Mouse (Mus musculus) urinary bladder, postnatal 36 days (tissue): ENCODE results near the gene Ccdc87.
A peak's percentile ranks its signal among the peaks of the same experiment; 100 is the strongest.
"Not testable (repeated sequence)": the region's sequence is repeated elsewhere in the genome, so short reads cannot be mapped to it uniquely, and the experiment has no call there.

Experiments used
- DNase-seq, 2 experiments: peaks; one replicate each; pipeline ENCODE4 v3.0.0; 2022; ENCODE audit warnings: low spot score in 2 of 2, mixed read lengths in 1 of 2

Gene Ccdc87

GRCm38 (mm10) chr19:4838526-4839140 is 533 bp upstream of the Ccdc87 start:
- DNase-seq, result no peak

GRCm38 (mm10) chr19:4840848-4841247 is 1.7 kb downstream of the Ccdc87 start:
- no peak for DNase-seq

- DNase-seq, result no peak
These were observed 3.4 kb downstream of the Ccdc87 start for GRCm38 (mm10) chr19:4842611-4843010.

GRCm38 (mm10) chr19:4845846-4846245 is 6.7 kb downstream of the Ccdc87 start:
- DNase-seq, result no peak

- peak in 1 of 2 experiments; percentile 7 for DNase-seq
These were observed 8.3 kb downstream of the Ccdc87 start for GRCm38 (mm10) chr19:4847490-4847889.

- DNase-seq, result no peak
These were observed 10.6 kb downstream of the Ccdc87 start for GRCm38 (mm10) chr19:4849800-4850199.

GRCm38 (mm10) chr19:4850281-4850680 is 11.1 kb downstream of the Ccdc87 start:
- DNase-seq, result no peak

GRCm38 (mm10) chr19:4854552-4855469 is 15.6 kb downstream of the Ccdc87 start, which contains the start of gene Ctsf:
TSS of gene Ctsf (plus strand) at chr19:4855130.
- peak; percentile 75 to 90 for DNase-seq

- DNase-seq, result no peak
These were observed 16.3 kb downstream of the Ccdc87 start for GRCm38 (mm10) chr19:4855470-4855820.

- DNase-seq, result no peak
These were observed 16.8 kb downstream of the Ccdc87 start for GRCm38 (mm10) chr19:4855951-4856350.

- no peak for DNase-seq
These were observed 19.9 kb downstream of the Ccdc87 start for GRCm38 (mm10) chr19:4859081-4859480.

GRCm38 (mm10) chr19:4863048-4863447 is 23.9 kb downstream of the Ccdc87 start:
- no peak for DNase-seq

- no peak for DNase-seq
These were observed 26.0 kb downstream of the Ccdc87 start for GRCm38 (mm10) chr19:4865147-4865546.

GRCm38 (mm10) chr19:4874613-4875012 is 35.4 kb downstream of the Ccdc87 start:
- DNase-seq, result not testable (repeated sequence)

- no peak for DNase-seq
These were observed 37.1 kb downstream of the Ccdc87 start for GRCm38 (mm10) chr19:4876241-4876640.

GRCm38 (mm10) chr19:4876755-4877154 is 37.6 kb downstream of the Ccdc87 start:
- no peak for DNase-seq

- DNase-seq, result peak; percentile 13 to 63
These were observed 38.6 kb downstream of the Ccdc87 start, which contains the start of gene Actn3 for GRCm38 (mm10) chr19:4877785-4878184. TSS of gene Actn3 (minus strand) at chr19:4877909.

GRCm38 (mm10) chr19:4878405-4879323 is 39.5 kb downstream of the Ccdc87 start, which contains the start of gene Zdhhc24:
TSS of gene Zdhhc24 (plus strand) at chr19:4878668.
- peak; percentile 96 to 97 for DNase-seq

- DNase-seq, result no peak
These were observed 40.1 kb downstream of the Ccdc87 start for GRCm38 (mm10) chr19:4879324-4879703.

- no peak for DNase-seq
These were observed 44.8 kb downstream of the Ccdc87 start for GRCm38 (mm10) chr19:4883961-4884360.

GRCm38 (mm10) chr19:4889791-4890190 is 50.6 kb downstream of the Ccdc87 start:
- DNase-seq, result no peak

- DNase-seq, result no peak
These were observed 52.6 kb downstream of the Ccdc87 start for GRCm38 (mm10) chr19:4891798-4892197.
